Mouse (Mus musculus): ENCODE measurements around the gene Usb1.

DNA sequence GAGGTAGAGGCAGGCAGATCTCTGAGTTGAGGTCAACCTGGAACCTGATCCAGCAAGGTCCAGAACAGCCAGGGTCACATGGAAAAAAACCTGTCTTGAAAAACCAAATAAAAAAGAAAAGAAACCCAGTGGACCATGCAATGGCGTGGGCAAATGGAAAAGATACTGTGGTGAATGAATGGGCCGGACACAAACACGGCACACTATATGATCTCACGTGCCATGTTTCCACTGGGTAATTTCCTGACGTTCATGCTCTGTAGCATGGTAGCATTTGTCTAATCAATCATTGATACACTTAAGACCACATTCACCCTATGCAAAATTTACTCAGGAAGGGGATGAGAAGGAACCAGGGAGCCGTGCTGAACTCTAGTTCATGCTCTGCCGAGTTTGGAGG lies 59.0 kb downstream of the Usb1 start:
- TF ChIP-seq POLR2A (IDR thresholded peaks at IDR 0.05; ENCODE audit: low read depth, low read length) (no peak), CTCF (IDR thresholded peaks at IDR 0.05; ENCODE audit: borderline replicate concordance, insufficient read depth, low read length) (no peak)

Data from embryonic fibroblast, embryonic 13.5 days (primary cell).